Mouse (Mus musculus): ENCODE measurements around the gene Bex2.

DNA sequence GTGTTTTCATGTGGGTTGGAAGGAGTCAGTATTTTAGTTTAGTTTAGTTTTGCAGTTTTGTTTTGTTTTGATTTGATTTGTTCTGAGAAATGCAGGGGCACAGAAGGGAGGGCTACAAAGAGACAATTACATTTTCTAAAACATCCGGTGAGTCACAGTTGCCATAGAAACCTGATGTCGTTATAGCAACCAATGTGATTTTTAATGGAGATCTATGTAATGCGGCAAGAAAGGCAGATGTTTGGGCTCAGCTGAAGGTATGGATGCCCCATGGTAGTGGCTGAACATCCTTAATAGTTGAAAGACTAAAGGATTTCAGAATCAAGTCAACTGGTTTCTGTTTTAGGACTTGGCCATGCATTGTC lies 36.7 kb upstream of the Bex2 start:
- TF ChIP-seq GATA1 (IDR thresholded peaks at IDR 0.05; ENCODE audit: low read length) = no peak
- no peak for TF ChIP-seq TAL1 (IDR thresholded peaks at IDR 0.05; ENCODE audit: low read length)

Measured in erythroblast, embryonic 14.5 days (primary cell).